In genomic region chr8:9978475-9979230, GRCm38 (mm10) we compare ENCODE assay signal across 8 mouse cellular contexts. TPM values are rescaled to one million over a fixed set of nuclear protein-coding genes. Genes with fewer than 3 reads are reported as not detected.
DNase-seq lines count a peak whose midpoint lies in the region; ATAC-seq and TF ChIP-seq lines count a peak whose summit lies in the region.

No protein-coding gene starts in this region.

- WGBS in lung, embryonic 14.5 days: 41% methylated on average over 18 of the region's 18 CpGs
- WGBS in forebrain, embryonic 15.5 days: 57% methylated on average over 18 of the region's 18 CpGs
- WGBS in limb, embryonic 10.5 days: 60% methylated on average over 18 of the region's 18 CpGs

- peak overlapping the region; percentile 96 for H3K4me3 ChIP-seq in lung, embryonic 14.5 days (ENCODE audit: low read depth, low read length)
- peak overlapping the region; percentile 98 for H3K4me3 ChIP-seq in forebrain, embryonic 15.5 days
- peak overlapping the region; percentile 89 for H3K4me3 ChIP-seq in limb, embryonic 10.5 days

- no peak overlapping the region for H3K27ac ChIP-seq in lung, embryonic 14.5 days (ENCODE audit: low read depth)
- H3K27ac ChIP-seq in forebrain, embryonic 15.5 days (replicated peaks): no peak overlapping the region
- H3K27ac ChIP-seq in limb, embryonic 10.5 days: peak overlapping the region; percentile 93; the same call in 1 of the 2 replicates

- H3K9me3 ChIP-seq in lung, embryonic 14.5 days (ENCODE audit: low read depth, low read length): no peaks in the 10 kb centered on the region
- no peaks in the 10 kb centered on the region for H3K9me3 ChIP-seq in forebrain, embryonic 15.5 days
- no peaks in the 10 kb centered on the region for H3K9me3 ChIP-seq in limb, embryonic 10.5 days (replicated peaks)

- peak overlapping the region; percentile 86 for H3K4me2 ChIP-seq in lung, embryonic 14.5 days
- H3K4me2 ChIP-seq in forebrain, embryonic 15.5 days (replicated peaks): peak overlapping the region; percentile 89

- DNase-seq in lung, embryonic 14.5 days: no peak
- DNase-seq in lung, postnatal 4 days: no peak
- peak; percentile 14 for DNase-seq in c-Kit-positive CD71-positive TER-119-positive erythroid progenitor cells, embryonic 14.5 days (ENCODE audit: low spot score)
- DNase-seq in limb, embryonic 10.5 days (ENCODE audit: low spot score): no peak
- peak; percentile 11 for DNase-seq in splenic B cell, adult 2 months (ENCODE audit: low read depth, low spot score)
- no peak for DNase-seq in right cerebral cortex, postnatal 4 days
- no peak for DNase-seq in gastrocnemius, postnatal 4 days (ENCODE audit: low spot score in 2 of 2)

- no peaks in the 10 kb centered on the region for H3K27me3 ChIP-seq in lung, embryonic 14.5 days (ENCODE audit: insufficient read depth, low read length)
- no peaks in the 10 kb centered on the region for H3K27me3 ChIP-seq in forebrain, embryonic 15.5 days
- H3K27me3 ChIP-seq in limb, embryonic 10.5 days (ENCODE audit: low read depth, poor library complexity, severe bottlenecking): no peaks in the 10 kb centered on the region
- H3K27me3 ChIP-seq in splenic B cell, adult 2 months (ENCODE audit: control insufficient read depth, insufficient read depth, low read length, poor library complexity, severe bottlenecking): no peaks in the 10 kb centered on the region

- ATAC-seq in lung, embryonic 14.5 days (ENCODE audit: insufficient read depth): no peak
- no peak for ATAC-seq in forebrain, embryonic 15.5 days (replicated peaks)

- H3K36me3 ChIP-seq in lung, embryonic 14.5 days (ENCODE audit: insufficient read depth): peaks cover 8% of the 10 kb centered on the region; the same call in 1 of the 2 replicates
- H3K36me3 ChIP-seq in forebrain, embryonic 15.5 days: no peaks in the 10 kb centered on the region
- H3K36me3 ChIP-seq in limb, embryonic 10.5 days: peaks cover 12% of the 10 kb centered on the region
- H3K36me3 ChIP-seq in splenic B cell, adult 2 months (ENCODE audit: control insufficient read depth, insufficient read depth, low read length, poor library complexity, severe bottlenecking): no peaks in the 10 kb centered on the region

- H3K4me1 ChIP-seq in lung, embryonic 14.5 days (ENCODE audit: insufficient read depth): peaks cover 9% of the 10 kb centered on the region
- peaks cover 39% of the 10 kb centered on the region for H3K4me1 ChIP-seq in forebrain, embryonic 15.5 days
- peaks cover 25% of the 10 kb centered on the region for H3K4me1 ChIP-seq in limb, embryonic 10.5 days

- H3K9ac ChIP-seq in lung, embryonic 14.5 days: peak overlapping the region; percentile 81
- peak overlapping the region; percentile 96 for H3K9ac ChIP-seq in forebrain, embryonic 15.5 days (replicated peaks)

- TF ChIP-seq CTCF in lung, embryonic 14.5 days (IDR thresholded peaks at IDR 0.05; ENCODE audit: low read depth): no peak

RNA-seq across cellular contexts. Expression of gene Abhd13, which starts 1.1 kb away (rescaled TPM):
- polyA plus RNA-seq in lung, embryonic 14.5 days (2014; fragmentation: Nextera tagmentation; extraction: Ambion mirVana): 20.5 and 20.6 TPM in 2 replicates
- polyA plus RNA-seq in forebrain, embryonic 15.5 days (2015; fragmentation: Nextera tagmentation; extraction: Ambion mirVana): 15.7 and 16.7 TPM in 2 replicates
- polyA plus RNA-seq in limb, embryonic 10.5 days (2016; fragmentation: Nextera tagmentation; extraction: Ambion mirVana): 16.3 and 17.3 TPM in 2 replicates
- 10 to 100 TPM; 13.8 to 15.4 TPM for total RNA-seq in gastrocnemius, postnatal 4 days (2021)

RNA-seq across cellular contexts. Expression of gene Lig4, which starts 1.2 kb away (rescaled TPM):
- polyA plus RNA-seq in lung, embryonic 14.5 days (2014; fragmentation: Nextera tagmentation; extraction: Ambion mirVana): 5.7 and 6.0 TPM in 2 replicates
- 10.4 and 11.9 TPM in 2 replicates for polyA plus RNA-seq in forebrain, embryonic 15.5 days (2015; fragmentation: Nextera tagmentation; extraction: Ambion mirVana)
- 7.2 and 8.9 TPM in 2 replicates for polyA plus RNA-seq in limb, embryonic 10.5 days (2016; fragmentation: Nextera tagmentation; extraction: Ambion mirVana)
- 1 to 10 TPM; 3.3 to 5.0 TPM for total RNA-seq in gastrocnemius, postnatal 4 days (2021)

RNA-seq across cellular contexts. Expression of gene Tnfsf13b, which starts 27.6 kb away (rescaled TPM):
- polyA plus RNA-seq in lung, embryonic 14.5 days (2014; fragmentation: Nextera tagmentation; extraction: Ambion mirVana): 5.1 and 6.5 TPM in 2 replicates
- polyA plus RNA-seq in forebrain, embryonic 15.5 days (2015; fragmentation: Nextera tagmentation; extraction: Ambion mirVana): 0.06 and 0.23 TPM in 2 replicates
- polyA plus RNA-seq in limb, embryonic 10.5 days (2016; fragmentation: Nextera tagmentation; extraction: Ambion mirVana): not detected in 2 replicates
- 1 to 10 TPM; 1.2 to 1.5 TPM for total RNA-seq in gastrocnemius, postnatal 4 days (2021)

Comparison
In these comparisons a context has a peak if more than half of its experiments do, and no peak if none do; other contexts are left out.
1. DNase-seq: peak in c-Kit-positive CD71-positive TER-119-positive erythroid progenitor cells, embryonic 14.5 days (single experiment) and splenic B cell, adult 2 months (single experiment); none in lung, embryonic 14.5 days (single experiment), lung, postnatal 4 days (0 of 2), limb, embryonic 10.5 days (single experiment), right cerebral cortex, postnatal 4 days (single experiment) and gastrocnemius, postnatal 4 days (0 of 2).
2. Peak in every context shown above with its lines, with median percentiles within 50 percentile points of each other: H3K4me3 ChIP-seq.